Mouse (Mus musculus) midbrain, postnatal 0 days (tissue): ENCODE data around the gene Eva1c. TPM values are rescaled to one million over a fixed set of nuclear protein-coding genes. Genes with fewer than 3 reads are reported as not detected.

ENCODE experiments used
- ATAC-seq: fragments of 200-750 bp; cut with Nextera tagmentation; 2 replicates; pipeline ENCODE4 v1.8.0; 2017; ENCODE audit warnings: moderate number of reproducible peaks, mild to moderate bottlenecking, moderate TSS enrichment, moderate library complexity; ENCODE audit not compliant: low FRiP score
- DNase-seq: peaks from one replicate; pipeline ENCODE4 v3.0.0-alpha.2; 2015; ENCODE audit warnings: low spot score
- H3K27ac ChIP-seq: fragments of 300-500 bp; sonication (generic); 2 replicates; pipeline ENCODE4 v1.5.1; 2014; ENCODE audit warnings: low read depth, mild to moderate bottlenecking, low read length, mixed read lengths
- H3K27me3 ChIP-seq: fragments of 300-500 bp; sonication (generic); 2 replicates; pipeline ENCODE4 v1.6.1; 2014; ENCODE audit warnings: low read length, control low read depth, mixed read lengths; ENCODE audit not compliant: insufficient read depth
- H3K36me3 ChIP-seq: fragments of 300-500 bp; sonication (generic); 2 replicates; pipeline ENCODE4 v1.6.1; 2014; ENCODE audit warnings: low read length, control low read depth, mixed read lengths; ENCODE audit not compliant: insufficient read depth
- H3K4me1 ChIP-seq: fragments of 300-500 bp; sonication (generic); 2 replicates; pipeline ENCODE4 v1.6.1; 2014; ENCODE audit warnings: mild to moderate bottlenecking, control low read depth, antibody characterized with exemption, low read length, mixed read lengths; ENCODE audit not compliant: insufficient read depth
- H3K4me2 ChIP-seq: fragments of 300-500 bp; sonication (generic); 2 replicates; pipeline ENCODE4 v1.6.1; 2014; ENCODE audit warnings: low read depth, mild to moderate bottlenecking, low read length, mixed read lengths; ENCODE audit not compliant: poor library complexity, severe bottlenecking
- H3K4me3 ChIP-seq: fragments of 300-500 bp; sonication (generic); 2 replicates; pipeline ENCODE4 v1.5.1; 2014; ENCODE audit warnings: low read depth, mild to moderate bottlenecking, low read length, moderate library complexity
- H3K9ac ChIP-seq: fragments of 300-500 bp; sonication (generic); replicated peaks from 2 replicates; pipeline ENCODE4 v1.6.1; 2014; ENCODE audit warnings: mild to moderate bottlenecking, low read length, moderate library complexity, mixed read lengths; ENCODE audit not compliant: poor library complexity, severe bottlenecking
- H3K9me3 ChIP-seq: fragments of 300-500 bp; sonication (generic); 2 replicates; pipeline ENCODE4 v1.6.1; 2016; ENCODE audit warnings: low read length, control low read depth
- CTCF ChIP-seq: IDR thresholded peaks from 2 replicates; pipeline ENCODE4 v1.5.1; 2016; ENCODE audit warnings: antibody characterized with exemption, mild to moderate bottlenecking
- whole genome bisulfite sequencing: fragments of 180-500 bp; shearing (Covaris S2); extraction: QIAGEN DNeasy Blood & Tissue Kit; methylation state at CpG from one replicate; pipeline ENCODE4 v1.1.7; 2014; 5-methylcytosine and 5-hydroxymethylcytosine counted together
- polyA plus RNA-seq: library from polyadenylated mRNA; unstranded; fragments of >200 nt; fragmentation: Nextera tagmentation; extraction: Ambion mirVana; gene quantifications from 2 replicates; pipeline ENCODE4 v1.2.1, GENCODE M21; 2015
- total RNA-seq: library from RNA; depleted of rRNA; stranded (reverse); fragments of >200 nt; gene quantifications from 2 replicates; pipeline ENCODE4 v1.2.3, GENCODE M21; 2014

The Eva1c gene
- total and polyA plus RNA-seq, 2 experiments from 2014 or later, result 3.5 to 4.3 TPM

GRCm38 (mm10) chr16:90832495-90832894 is 6.0 kb downstream of the Eva1c start:
- Histone ChIP-seq H3K9me3 (no peaks in the 10 kb centered on the region), H3K9ac (no peak overlapping the region), H3K4me2 (no peak overlapping the region), H3K4me3 (no peak overlapping the region), H3K4me1 (0 out of 2 replicates have a peak, but pooled peaks cover 5% of the 10 kb centered on the region), H3K27me3 (peaks cover 19% of the 10 kb centered on the region), H3K27ac (no peak overlapping the region), H3K36me3 (no peaks in the 10 kb centered on the region)
- WGBS, result 48% methylated on average over 6 of the region's 6 CpGs
- no peak for TF ChIP-seq CTCF
- ATAC-seq (no peak), DNase-seq (no peak)

- DNase-seq, result peak; percentile 51
- no peak overlapping the region for H3K27ac ChIP-seq
- H3K9me3 ChIP-seq, result no peaks in the 10 kb centered on the region
- H3K4me3 ChIP-seq, result no peak overlapping the region
- peaks cover 19% of the 10 kb centered on the region for H3K27me3 ChIP-seq
- H3K4me2 ChIP-seq, result no peak overlapping the region
- 27% methylated on average over 9 of the region's 9 CpGs for WGBS
- peak; percentile 50 for TF ChIP-seq CTCF
- no peaks in the 10 kb centered on the region for H3K36me3 ChIP-seq
- no peak for ATAC-seq
- no peak overlapping the region for H3K9ac ChIP-seq
- H3K4me1 ChIP-seq, result 0 out of 2 replicates have a peak, but pooled peaks cover 5% of the 10 kb centered on the region
Measured at GRCm38 (mm10) chr16:90833041-90833791, 6.7 kb downstream of the Eva1c start.

GRCm38 (mm10) chr16:90837431-90837830 is 10.9 kb downstream of the Eva1c start:
- Histone ChIP-seq H3K9ac (no peak overlapping the region), H3K4me1 (no peaks in the 10 kb centered on the region), H3K4me2 (no peak overlapping the region), H3K9me3 (no peaks in the 10 kb centered on the region), H3K27me3 (no peaks in the 10 kb centered on the region), H3K36me3 (no peaks in the 10 kb centered on the region), H3K27ac (no peak overlapping the region), H3K4me3 (no peak overlapping the region)
- DNase-seq (no peak), ATAC-seq (no peak)
- WGBS, result 71% methylated on average over 8 of the region's 8 CpGs
- no peak for TF ChIP-seq CTCF

GRCm38 (mm10) chr16:90842164-90842563 is 15.6 kb downstream of the Eva1c start:
- Histone ChIP-seq H3K9me3 (no peaks in the 10 kb centered on the region), H3K27me3 (peaks cover 5% of the 10 kb centered on the region; the same call in 1 of the 2 replicates), H3K36me3 (no peaks in the 10 kb centered on the region), H3K4me3 (no peak overlapping the region), H3K27ac (no peak overlapping the region), H3K4me2 (no peak overlapping the region), H3K9ac (no peak overlapping the region), H3K4me1 (no peaks in the 10 kb centered on the region)
- no peak for TF ChIP-seq CTCF
- peak; percentile 42 for DNase-seq
- 17% methylated on average over 9 of the region's 9 CpGs for WGBS
- no peak for ATAC-seq

GRCm38 (mm10) chr16:90845038-90845437 is 18.5 kb downstream of the Eva1c start:
- Histone ChIP-seq H3K4me1 (no peaks in the 10 kb centered on the region), H3K9me3 (no peaks in the 10 kb centered on the region), H3K27ac (no peak overlapping the region), H3K4me2 (no peak overlapping the region), H3K4me3 (no peak overlapping the region), H3K36me3 (no peaks in the 10 kb centered on the region), H3K9ac (no peak overlapping the region), H3K27me3 (peaks cover 5% of the 10 kb centered on the region; the same call in 1 of the 2 replicates)
- peak; percentile 49 for DNase-seq
- 50% methylated on average over 6 of the region's 6 CpGs for WGBS
- TF ChIP-seq CTCF, result peak; percentile 19
- peak; percentile 39; the same call in 1 of the 2 replicates for ATAC-seq

GRCm38 (mm10) chr16:90845591-90845990 is 19.1 kb downstream of the Eva1c start:
- ATAC-seq (peak; percentile 45; the same call in 1 of the 2 replicates), DNase-seq (peak; percentile 40)
- Histone ChIP-seq H3K27ac (no peak overlapping the region), H3K4me1 (no peaks in the 10 kb centered on the region), H3K36me3 (no peaks in the 10 kb centered on the region), H3K9ac (no peak overlapping the region), H3K9me3 (no peaks in the 10 kb centered on the region), H3K27me3 (peaks cover 5% of the 10 kb centered on the region; the same call in 1 of the 2 replicates), H3K4me2 (no peak overlapping the region), H3K4me3 (no peak overlapping the region)
- 58% methylated on average over 13 of the region's 13 CpGs for WGBS
- TF ChIP-seq CTCF, result no peak
